Mouse (Mus musculus) neural tube, embryonic 11.5 days (tissue): ENCODE measurements around the gene Tmem106c. TPM values are rescaled to one million over a fixed set of nuclear protein-coding genes. Genes with fewer than 3 reads are reported as not detected.

Source experiments
- ATAC-seq: fragments of 200-750 bp; cut with Nextera tagmentation; 2 replicates; pipeline ENCODE4 v1.8.0; 2017; ENCODE audit warnings: moderate number of reproducible peaks, mild to moderate bottlenecking, moderate TSS enrichment, moderate library complexity; ENCODE audit not compliant: insufficient read depth, low FRiP score, low TSS enrichment
- DNase-seq: peaks from one replicate; pipeline ENCODE4 v3.0.0-alpha.2; 2015; ENCODE audit warnings: low spot score
- H3K27ac ChIP-seq: fragments of 300-500 bp; sonication (generic); 2 replicates; pipeline ENCODE4 v1.5.1; 2014; ENCODE audit warnings: low read depth, mild to moderate bottlenecking, low read length
- H3K27me3 ChIP-seq: fragments of 300-500 bp; sonication (generic); 2 replicates; pipeline ENCODE4 v1.6.1; 2014; ENCODE audit warnings: mild to moderate bottlenecking, low read length, mixed read lengths; ENCODE audit not compliant: control insufficient read depth, insufficient read depth
- H3K36me3 ChIP-seq: fragments of 300-500 bp; sonication (generic); 2 replicates; pipeline ENCODE4 v1.6.1; 2014; ENCODE audit warnings: mild to moderate bottlenecking, low read length, moderate library complexity, mixed read lengths; ENCODE audit not compliant: control insufficient read depth, insufficient read depth
- H3K4me1 ChIP-seq: fragments of 300-500 bp; sonication (generic); 2 replicates; pipeline ENCODE4 v1.6.1; 2014; ENCODE audit warnings: low read length, mixed read lengths; ENCODE audit not compliant: control insufficient read depth, insufficient read depth
- H3K4me2 ChIP-seq: fragments of 300-500 bp; sonication (generic); 2 replicates; pipeline ENCODE4 v1.6.1; 2014; ENCODE audit warnings: low read depth, mild to moderate bottlenecking, moderate library complexity
- H3K4me3 ChIP-seq: fragments of 300-500 bp; sonication (generic); 2 replicates; pipeline ENCODE4 v1.5.1; 2014; ENCODE audit warnings: low read depth, low read length
- H3K9ac ChIP-seq: fragments of 300-500 bp; sonication (generic); 2 replicates; pipeline ENCODE4 v1.6.1; 2014; ENCODE audit warnings: mild to moderate bottlenecking, low read length
- H3K9me3 ChIP-seq: fragments of 300-500 bp; sonication (generic); 2 replicates; pipeline ENCODE4 v1.6.1; 2016; ENCODE audit warnings: low read length; ENCODE audit not compliant: control insufficient read depth
- WGBS: fragments of 180-500 bp; shearing (Covaris S2); extraction: QIAGEN DNeasy Blood & Tissue Kit; methylation state at CpG from one replicate; pipeline ENCODE4 v1.1.7; 2014; 5-methylcytosine and 5-hydroxymethylcytosine counted together
- polyA plus RNA-seq: library from polyadenylated mRNA; unstranded; fragments of >200 nt; fragmentation: Nextera tagmentation; extraction: Ambion mirVana; gene quantifications from 2 replicates; pipeline ENCODE4 v1.2.1, GENCODE M21; 2014

Tmem106c gene
- polyA plus RNA-seq, 1 experiment from 2014 or later = 55.9 TPM

DNA sequence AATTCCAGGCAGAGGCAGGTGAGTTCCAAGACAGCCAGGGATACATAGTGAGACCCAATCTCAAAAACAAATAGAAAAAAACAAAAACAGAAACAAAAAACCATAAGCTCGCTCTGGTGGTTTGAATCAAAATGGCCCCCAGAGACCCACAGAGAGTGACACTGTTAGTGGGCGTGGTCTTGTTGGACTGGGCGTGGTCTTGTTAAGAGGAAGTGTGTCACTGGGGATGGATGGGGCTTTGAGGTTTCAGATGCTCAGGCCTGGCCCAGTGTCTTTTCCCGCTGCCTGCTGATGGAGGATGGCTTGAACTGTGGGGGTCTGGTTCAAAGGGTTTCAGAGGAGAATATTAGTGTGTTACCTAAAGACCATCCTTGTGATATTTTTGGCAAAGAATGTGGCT is 53.9 kb downstream of the Tmem106c start:
- H3K9ac ChIP-seq = no peak overlapping the region
- no peaks in the 10 kb centered on the region for H3K36me3 ChIP-seq
- 87% methylated on average over 4 of the region's 4 CpGs for WGBS
- no peak overlapping the region for H3K27ac ChIP-seq
- H3K9me3 ChIP-seq = no peaks in the 10 kb centered on the region
- H3K4me3 ChIP-seq = no peak overlapping the region
- ATAC-seq (no peak), DNase-seq (no peak)
- H3K27me3 ChIP-seq = no peaks in the 10 kb centered on the region
- H3K4me1 ChIP-seq = peaks cover 5% of the 10 kb centered on the region; the same call in 1 of the 2 replicates
- H3K4me2 ChIP-seq = no peak overlapping the region

DNA sequence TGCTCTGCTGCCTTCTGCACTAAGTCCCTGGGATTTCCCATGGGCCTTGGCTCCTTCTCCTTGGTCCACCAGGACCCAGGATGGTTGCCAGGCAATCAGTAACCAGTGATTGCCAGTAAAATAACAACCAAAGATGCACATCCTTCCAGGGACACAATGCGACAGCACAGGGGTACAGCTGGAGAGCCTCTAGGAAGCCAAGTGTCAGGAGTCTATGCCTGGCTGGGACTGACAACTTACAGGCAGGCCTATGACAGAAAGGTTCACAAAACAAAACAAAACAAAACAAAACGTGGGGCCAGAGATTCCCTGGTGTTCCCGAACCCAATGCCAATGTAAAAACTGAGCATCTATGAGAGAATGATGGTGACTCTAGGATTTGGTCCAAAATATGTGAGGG is 55.0 kb downstream of the Tmem106c start:
- Histone ChIP-seq H3K9me3 (no peaks in the 10 kb centered on the region), H3K27ac (no peak overlapping the region), H3K4me2 (no peak overlapping the region), H3K4me1 (peaks cover 5% of the 10 kb centered on the region; the same call in 1 of the 2 replicates), H3K27me3 (no peaks in the 10 kb centered on the region), H3K36me3 (no peaks in the 10 kb centered on the region), H3K4me3 (no peak overlapping the region), H3K9ac (no peak overlapping the region)
- WGBS = 74% methylated on average over 3 of the region's 3 CpGs
- no peak for DNase-seq
- no peak for ATAC-seq

Other genes with a start within 250 kb of the Tmem106c start
- 0.20 and 0.32 TPM in 2 replicates for gene Endou, start 232.9 kb upstream of the Tmem106c start, polyA plus RNA-seq
- 3.5 and 6.0 TPM in 2 replicates for gene Rapgef3, start 196.2 kb upstream of the Tmem106c start, polyA plus RNA-seq
- 29.2 and 29.3 TPM in 2 replicates for gene Slc48a1, start 185.7 kb upstream of the Tmem106c start, polyA plus RNA-seq
- 21.0 and 23.2 TPM in 2 replicates for gene Hdac7, start 119.7 kb upstream of the Tmem106c start, polyA plus RNA-seq
- gene Vdr, start 53.6 kb upstream of the Tmem106c start, polyA plus RNA-seq = 0.16 TPM in 1 of 2 replicates, not detected in the other
- 208 and 219 TPM in 2 replicates for gene Col2a1, start 40.5 kb downstream of the Tmem106c start, polyA plus RNA-seq
- 36.2 and 41.3 TPM in 2 replicates for gene Pfkm, start 128.4 kb downstream of the Tmem106c start, polyA plus RNA-seq
- gene Senp1, start 129.5 kb downstream of the Tmem106c start, polyA plus RNA-seq = 40.1 and 41.0 TPM in 2 replicates
- gene Asb8, start 201.4 kb downstream of the Tmem106c start, polyA plus RNA-seq = 50.7 and 58.1 TPM in 2 replicates
- gene Ccdc184, start 203.0 kb downstream of the Tmem106c start, polyA plus RNA-seq = 10.3 and 12.2 TPM in 2 replicates
- not detected in 2 replicates for gene Olfr288, start 231.3 kb downstream of the Tmem106c start, polyA plus RNA-seq